In genomic region chr11:33958713-33959112, GRCm38 (mm10) we compare ENCODE assay signal across 9 mouse cellular contexts. TPM values are rescaled to one million over a fixed set of nuclear protein-coding genes. Genes with fewer than 3 reads are reported as not detected.
A peak's percentile ranks its signal among the peaks of the same experiment; 100 is the strongest.
DNase-seq lines count a peak whose midpoint lies in the region; ATAC-seq and TF ChIP-seq lines count a peak whose summit lies in the region.
"Had no signal": no experiment of that assay in that cellular context is flagged by ENCODE, and none has a peak within 500 bp of the region (broad histone marks: within the 10 kb centered on the region; RNA-seq: fewer than 3 reads in every experiment).

No protein-coding gene starts in this region.

- H3K36me3 ChIP-seq in hindbrain, postnatal 0 days (ENCODE audit: insufficient read depth, low read length): no peaks in the 10 kb centered on the region
- no peaks in the 10 kb centered on the region for H3K36me3 ChIP-seq in hindbrain, embryonic 12.5 days
- H3K36me3 ChIP-seq: embryonic facial prominence, embryonic 13.5 days had no signal

- H3K9me3 ChIP-seq in hindbrain, postnatal 0 days (ENCODE audit: low read length): no peaks in the 10 kb centered on the region
- H3K9me3 ChIP-seq in hindbrain, embryonic 12.5 days (replicated peaks): no peaks in the 10 kb centered on the region
- H3K9me3 ChIP-seq: embryonic facial prominence, embryonic 13.5 days had no signal

- TF ChIP-seq POLR2A in bone marrow macrophage, adult 2 months (IDR thresholded peaks at IDR 0.05; ENCODE audit: borderline replicate concordance, low read depth, low read length): no peak

- WGBS in hindbrain, postnatal 0 days: 81% methylated on average over 8 of the region's 8 CpGs
- 81% methylated on average over 8 of the region's 8 CpGs for WGBS in hindbrain, embryonic 12.5 days

- H3K27ac ChIP-seq in hindbrain, postnatal 0 days: no peak overlapping the region
- no peak overlapping the region for H3K27ac ChIP-seq in hindbrain, embryonic 12.5 days
- H3K27ac ChIP-seq in bone marrow macrophage, adult 2 months (ENCODE audit: insufficient read depth, low read depth, low read length): no peak overlapping the region
- H3K27ac ChIP-seq: embryonic facial prominence, embryonic 13.5 days had no signal

- H3K27me3 ChIP-seq in hindbrain, postnatal 0 days (ENCODE audit: insufficient read depth, low read length): no peaks in the 10 kb centered on the region
- H3K27me3 ChIP-seq in hindbrain, embryonic 12.5 days: no peaks in the 10 kb centered on the region
- H3K27me3 ChIP-seq: embryonic facial prominence, embryonic 13.5 days had no signal

- peak; percentile 43 for TF ChIP-seq CTCF in hindbrain, postnatal 0 days (IDR thresholded peaks at IDR 0.05; ENCODE audit: low read depth)
- 0 out of 2 replicates have a peak, but pooled peaks have one; percentile 25 for TF ChIP-seq CTCF in bone marrow macrophage, adult 2 months (IDR thresholded peaks at IDR 0.05; ENCODE audit: low read depth, low read length)

- no peak overlapping the region for H3K4me2 ChIP-seq in hindbrain, postnatal 0 days (ENCODE audit: low read depth, low read length)
- no peak overlapping the region for H3K4me2 ChIP-seq in hindbrain, embryonic 12.5 days (replicated peaks)
- H3K4me2 ChIP-seq: embryonic facial prominence, embryonic 13.5 days had no signal

- ATAC-seq in hindbrain, postnatal 0 days: no peak
- no peak for ATAC-seq in hindbrain, embryonic 12.5 days (ENCODE audit: low FRiP score)
- ATAC-seq in monocyte, adult 5-6 weeks (replicated peaks; ENCODE audit: insufficient number of reproducible peaks, low FRiP score, low TSS enrichment, poor library complexity, severe bottlenecking): no peak

- no peak overlapping the region for H3K4me3 ChIP-seq in hindbrain, postnatal 0 days (ENCODE audit: low read length)
- no peak overlapping the region for H3K4me3 ChIP-seq in hindbrain, embryonic 12.5 days
- H3K4me3 ChIP-seq in bone marrow macrophage, adult 2 months (ENCODE audit: insufficient read depth, low read length): no peak overlapping the region
- H3K4me3 ChIP-seq: embryonic facial prominence, embryonic 13.5 days had no signal

- H3K9ac ChIP-seq in hindbrain, postnatal 0 days (replicated peaks; ENCODE audit: low read length): no peak overlapping the region
- no peak overlapping the region for H3K9ac ChIP-seq in hindbrain, embryonic 12.5 days
- H3K9ac ChIP-seq: embryonic facial prominence, embryonic 13.5 days had no signal

- peak; percentile 39 for DNase-seq in hindbrain, postnatal 0 days (ENCODE audit: low spot score)
- peak; percentile 26 to 63 for DNase-seq in spleen, postnatal 10 days (ENCODE audit: low spot score in 2 of 2)
- no peak for DNase-seq in spleen, adult 12 weeks (ENCODE audit: low spot score)
- DNase-seq in kidney, postnatal 4 days: peak; percentile 68 to 71
- peak; percentile 48 to 65 for DNase-seq in thymus, postnatal 36 days

- no peaks in the 10 kb centered on the region for H3K4me1 ChIP-seq in hindbrain, postnatal 0 days (ENCODE audit: insufficient read depth, low read length)
- H3K4me1 ChIP-seq in hindbrain, embryonic 12.5 days: peaks cover 9% of the 10 kb centered on the region
- H3K4me1 ChIP-seq in bone marrow macrophage, adult 2 months (ENCODE audit: control insufficient read depth, insufficient read depth, low read length): no peaks in the 10 kb centered on the region
- H3K4me1 ChIP-seq: embryonic facial prominence, embryonic 13.5 days had no signal

RNA-seq across cellular contexts. Expression of gene Kcnmb1, which starts 4.1 kb away (rescaled TPM):
- 0.11 and 0.26 TPM in 2 replicates for total RNA-seq in hindbrain, postnatal 0 days (2014; rRNA removed)
- polyA plus RNA-seq in hindbrain, postnatal 0 days (2015; fragmentation: Nextera tagmentation; extraction: Ambion mirVana): 0.08 and 0.20 TPM in 2 replicates
- polyA plus RNA-seq in hindbrain, embryonic 12.5 days (2016; fragmentation: Nextera tagmentation; extraction: Ambion mirVana): 0.55 and 0.66 TPM in 2 replicates
- polyA plus RNA-seq in bone marrow macrophage, adult 2 months (2012; ENCODE audit: insufficient read depth, insufficient read length, missing spikeins): not detected in 2 replicates
- 0.19 TPM in 1 of 3 replicates, not detected in the others for total RNA-seq in monocyte, adult 5-6 weeks (2017)

RNA-seq across cellular contexts. Expression of gene Kcnip1, which starts 34.2 kb away (rescaled TPM):
- 66.8 and 90.2 TPM in 2 replicates for total RNA-seq in hindbrain, postnatal 0 days (2014; rRNA removed)
- polyA plus RNA-seq in hindbrain, postnatal 0 days (2015; fragmentation: Nextera tagmentation; extraction: Ambion mirVana): 132 and 135 TPM in 2 replicates
- polyA plus RNA-seq in hindbrain, embryonic 12.5 days (2016; fragmentation: Nextera tagmentation; extraction: Ambion mirVana): 31.4 and 32.1 TPM in 2 replicates
- polyA plus RNA-seq in bone marrow macrophage, adult 2 months (2012; ENCODE audit: insufficient read depth, insufficient read length, missing spikeins): not detected in 2 replicates
- 0.19 TPM in 1 of 3 replicates, not detected in the others for total RNA-seq in monocyte, adult 5-6 weeks (2017)

Comparison
In these comparisons a context has a peak if more than half of its experiments do, and no peak if none do; other contexts are left out.
1. RNA of gene Kcnip1, which starts 34.2 kb away (polyA plus RNA-seq): 132 to 135 TPM in hindbrain, postnatal 0 days and 31.4 to 32.1 TPM in hindbrain, embryonic 12.5 days; not detected in bone marrow macrophage, adult 2 months; every median in the first group is over 10 times any median in the second.